Mouse (Mus musculus) midbrain, embryonic 15.5 days (tissue): Measurements from ENCODE around the gene Mark3. TPM values are rescaled to one million over a fixed set of nuclear protein-coding genes. Genes with fewer than 3 reads are reported as not detected.
"Not testable (repeated sequence)": the region's sequence is repeated elsewhere in the genome, so short reads cannot be mapped to it uniquely, and the experiment has no call there.

Source experiments
- ATAC-seq: fragments of 200-750 bp; cut with Nextera tagmentation; replicated peaks from 2 replicates; pipeline ENCODE4 v1.8.0; 2017; ENCODE audit warnings: moderate TSS enrichment
- H3K27ac ChIP-seq: fragments of 300-500 bp; sonication (generic); 2 replicates; pipeline ENCODE4 v1.5.1; 2015; ENCODE audit warnings: mild to moderate bottlenecking, inconsistent platforms
- H3K27me3 ChIP-seq: fragments of 300-500 bp; sonication (generic); replicated peaks from 2 replicates; pipeline ENCODE4 v1.6.1; 2015; ENCODE audit warnings: inconsistent platforms
- H3K36me3 ChIP-seq: fragments of 300-500 bp; sonication (generic); replicated peaks from 2 replicates; pipeline ENCODE4 v1.6.1; 2015; ENCODE audit warnings: inconsistent platforms
- H3K4me1 ChIP-seq: fragments of 300-500 bp; sonication (generic); 2 replicates; pipeline ENCODE4 v1.6.1; 2015; ENCODE audit warnings: inconsistent platforms
- H3K4me2 ChIP-seq: fragments of 300-500 bp; sonication (generic); 2 replicates; pipeline ENCODE4 v1.6.1; 2015; ENCODE audit warnings: inconsistent platforms, mild to moderate bottlenecking, moderate library complexity
- H3K4me3 ChIP-seq: fragments of 300-500 bp; sonication (generic); 2 replicates; pipeline ENCODE4 v1.5.1; 2015; ENCODE audit warnings: mild to moderate bottlenecking, inconsistent platforms
- H3K9ac ChIP-seq: fragments of 300-500 bp; sonication (generic); 2 replicates; pipeline ENCODE4 v1.6.1; 2015; ENCODE audit warnings: mild to moderate bottlenecking, inconsistent platforms
- H3K9me3 ChIP-seq: fragments of 300-500 bp; sonication (generic); 2 replicates; pipeline ENCODE4 v1.6.1; 2016; ENCODE audit warnings: inconsistent platforms
- WGBS: fragments of 180-500 bp; shearing (Covaris S2); methylation state at CpG from one replicate; pipeline ENCODE4 v1.1.7; 2015; ENCODE audit warnings: mixed read lengths; 5-methylcytosine and 5-hydroxymethylcytosine counted together
- polyA plus RNA-seq: library from polyadenylated mRNA; unstranded; fragments of >200 nt; fragmentation: Nextera tagmentation; extraction: Ambion mirVana; gene quantifications from 2 replicates; pipeline ENCODE4 v1.2.1, GENCODE M21; 2015

Mark3 gene
- polyA plus RNA-seq, 1 experiment from 2014 or later: 53.1 TPM

- peak overlapping the region; percentile 85 for H3K4me3 ChIP-seq
- no peaks in the 10 kb centered on the region for H3K27me3 ChIP-seq
- peaks cover 42% of the 10 kb centered on the region for H3K36me3 ChIP-seq
- under 1% methylated on average over 18 of the region's 18 CpGs for WGBS
- peaks cover 32% of the 10 kb centered on the region for H3K4me1 ChIP-seq
- ATAC-seq: no peak
- H3K9ac ChIP-seq: peak overlapping the region; percentile 86
- H3K9me3 ChIP-seq: no peaks in the 10 kb centered on the region
- peak overlapping the region; percentile 97 for H3K27ac ChIP-seq
- H3K4me2 ChIP-seq: peak overlapping the region; percentile 81
Observed at GRCm38 (mm10) chr12:111539041-111539345, 35.3 kb upstream of the Mark3 start.

- no peak overlapping the region for H3K9ac ChIP-seq
- H3K27ac ChIP-seq: no peak overlapping the region
- no peak overlapping the region for H3K4me3 ChIP-seq
- WGBS: 94% methylated on average over 3 of the region's 3 CpGs
- no peak overlapping the region for H3K4me2 ChIP-seq
- H3K36me3 ChIP-seq: peaks cover 43% of the 10 kb centered on the region
- H3K9me3 ChIP-seq: no peaks in the 10 kb centered on the region
- H3K4me1 ChIP-seq: no peaks in the 10 kb centered on the region
- ATAC-seq: no peak
- H3K27me3 ChIP-seq: no peaks in the 10 kb centered on the region
Observed at GRCm38 (mm10) chr12:111547070-111547469, 27.3 kb upstream of the Mark3 start.

- no peak for ATAC-seq
- no peak overlapping the region for H3K9ac ChIP-seq
- H3K4me1 ChIP-seq: no peaks in the 10 kb centered on the region
- H3K4me3 ChIP-seq: no peak overlapping the region
- H3K27ac ChIP-seq: no peak overlapping the region
- H3K9me3 ChIP-seq: no peaks in the 10 kb centered on the region
- H3K4me2 ChIP-seq: no peak overlapping the region
- H3K27me3 ChIP-seq: no peaks in the 10 kb centered on the region
- WGBS: 59% methylated on average over 2 of the region's 2 CpGs
- peaks cover 27% of the 10 kb centered on the region; the same call in 1 of the 2 replicates for H3K36me3 ChIP-seq
Observed at GRCm38 (mm10) chr12:111548555-111549289, 25.6 kb upstream of the Mark3 start.

DNA sequence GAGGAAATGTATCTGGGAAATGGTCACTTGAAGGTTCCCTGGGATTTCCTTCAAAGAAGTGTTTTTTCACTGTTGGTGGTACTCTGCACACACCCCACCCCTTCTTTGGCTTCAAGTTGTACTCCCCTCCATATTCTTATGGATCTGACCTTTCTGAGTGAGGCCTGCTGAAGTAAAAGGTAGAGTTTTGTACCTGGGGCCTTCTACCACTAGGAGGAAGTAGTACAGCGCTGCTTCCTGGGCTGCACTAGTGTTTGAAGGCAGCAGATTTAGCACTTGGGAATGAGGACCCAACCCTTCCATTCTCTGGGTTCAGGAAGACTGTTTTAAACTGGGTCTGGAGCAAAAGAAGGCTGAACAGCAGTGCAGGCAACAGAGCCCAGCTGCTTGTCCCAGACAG is 23.6 kb upstream of the Mark3 start:
- ATAC-seq: no peak
- no peaks in the 10 kb centered on the region for H3K9me3 ChIP-seq
- 44% methylated on average over 1 of the region's 1 CpGs for WGBS

DNA sequence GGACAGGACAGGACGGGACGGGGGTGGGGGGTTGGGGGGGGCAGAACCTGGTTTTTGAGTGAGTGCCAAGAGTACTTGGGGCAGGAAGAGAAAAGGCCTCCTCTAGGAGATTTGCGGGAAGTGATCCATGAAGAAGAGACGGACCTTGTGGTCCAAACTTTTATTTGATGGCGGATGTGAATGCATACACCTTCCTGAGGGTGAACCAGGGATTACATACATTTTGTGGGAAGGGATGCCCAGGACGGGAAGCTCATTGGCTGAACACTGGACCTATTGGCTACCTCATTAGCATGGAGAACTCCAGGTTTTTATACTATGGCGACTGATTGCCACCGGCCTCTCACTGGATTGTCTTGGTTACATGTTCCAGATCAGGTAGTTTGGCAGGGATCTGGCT is 22.0 kb upstream of the Mark3 start:
- WGBS: 75% methylated on average over 8 of the region's 8 CpGs
- Histone ChIP-seq H3K9me3 (no peaks in the 10 kb centered on the region), H3K4me2 (no peak overlapping the region), H3K9ac (no peak overlapping the region), H3K36me3 (peaks cover 6% of the 10 kb centered on the region; the same call in 1 of the 2 replicates), H3K27me3 (no peaks in the 10 kb centered on the region), H3K4me1 (no peaks in the 10 kb centered on the region), H3K4me3 (no peak overlapping the region), H3K27ac (no peak overlapping the region)
- no peak for ATAC-seq

More for the DNA sequence above, 23.6 kb upstream of the Mark3 start:
- Histone ChIP-seq H3K27me3 (no peaks in the 10 kb centered on the region), H3K27ac (no peak overlapping the region), H3K4me1 (no peaks in the 10 kb centered on the region), H3K4me3 (no peak overlapping the region), H3K9ac (no peak overlapping the region), H3K36me3 (peaks cover 15% of the 10 kb centered on the region; the same call in 1 of the 2 replicates), H3K4me2 (no peak overlapping the region)

DNA sequence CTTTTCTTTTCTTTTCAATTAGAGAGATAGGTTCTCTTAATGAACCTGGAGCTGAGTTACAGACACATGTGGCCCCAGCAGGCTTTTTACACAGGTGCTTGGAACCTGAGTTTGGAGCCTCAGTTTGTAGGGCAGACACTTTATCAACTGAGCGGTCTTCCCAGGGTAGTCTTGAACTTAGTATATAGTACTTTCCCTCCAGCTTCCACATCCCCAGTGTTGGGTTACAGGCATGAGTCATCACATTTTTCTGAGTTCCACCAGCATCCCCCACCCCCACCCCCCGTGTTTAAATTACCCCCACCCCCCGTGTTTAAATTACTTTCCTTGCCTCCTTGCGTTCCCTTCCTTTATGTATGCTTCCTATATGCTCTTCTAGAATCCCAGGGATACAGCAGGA is 19.0 kb upstream of the Mark3 start:
- H3K9ac ChIP-seq: no peak overlapping the region

DNA sequence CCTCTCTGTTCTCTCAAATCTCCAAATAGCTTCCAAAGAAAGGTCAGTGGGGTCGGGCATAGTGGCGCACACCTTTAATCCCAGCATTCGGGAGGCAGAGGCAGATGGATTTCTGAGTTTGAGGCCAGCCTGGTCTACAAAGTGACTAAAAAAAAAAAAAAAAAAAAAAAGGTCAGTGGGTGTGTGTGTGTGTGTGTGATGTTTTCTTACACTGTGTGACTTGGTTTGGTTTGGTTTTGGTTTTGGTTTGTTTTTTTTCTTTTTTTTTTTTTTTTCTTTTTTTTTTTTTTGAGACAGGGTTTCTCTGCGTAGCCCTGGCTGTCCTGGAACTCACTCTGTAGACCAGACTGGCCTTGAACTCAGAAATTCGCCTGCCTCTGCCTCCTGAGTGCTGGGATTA is 18.4 kb upstream of the Mark3 start:
- not testable (repeated sequence) for H3K9me3 ChIP-seq, H3K27ac ChIP-seq, H3K4me1 ChIP-seq, H3K4me3 ChIP-seq, H3K36me3 ChIP-seq, H3K27me3 ChIP-seq, H3K9ac ChIP-seq, ATAC-seq, H3K4me2 ChIP-seq
- 84% methylated on average over 5 of the region's 5 CpGs for WGBS

More for the DNA sequence above, 19.0 kb upstream of the Mark3 start:
- Histone ChIP-seq H3K4me1 (no peaks in the 10 kb centered on the region), H3K4me2 (no peak overlapping the region), H3K36me3 (no peaks in the 10 kb centered on the region), H3K27me3 (no peaks in the 10 kb centered on the region), H3K9me3 (no peaks in the 10 kb centered on the region), H3K27ac (no peak overlapping the region), H3K4me3 (no peak overlapping the region)
- no peak for ATAC-seq
- WGBS: 68% methylated on average over 4 of the region's 4 CpGs

DNA sequence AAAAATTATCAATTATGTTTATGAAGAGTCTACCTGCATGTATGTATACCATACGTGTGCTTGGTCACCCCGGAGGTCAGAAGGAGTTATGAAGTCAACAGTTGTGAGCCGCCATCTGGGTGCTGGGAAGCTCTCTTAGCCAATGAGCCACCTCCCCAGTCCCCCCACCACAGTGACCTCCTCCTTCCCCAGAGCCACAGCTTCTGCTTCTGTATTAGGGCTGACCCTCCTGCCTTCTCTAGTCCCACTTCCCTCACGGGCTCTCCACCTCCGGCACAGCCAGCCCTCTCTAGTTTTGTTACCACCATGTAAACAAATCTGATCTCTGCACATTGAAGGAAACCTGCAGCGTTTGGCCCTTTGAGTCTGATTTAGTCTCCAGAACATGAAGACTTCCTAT is 16.8 kb upstream of the Mark3 start:
- WGBS: 71% methylated on average over 6 of the region's 6 CpGs

GRCm38 (mm10) chr12:111558655-111559054 is 15.7 kb upstream of the Mark3 start:
- Histone ChIP-seq H3K27ac (no peak overlapping the region), H3K9me3 (no peaks in the 10 kb centered on the region), H3K4me1 (no peaks in the 10 kb centered on the region), H3K9ac (no peak overlapping the region), H3K4me3 (no peak overlapping the region), H3K36me3 (no peaks in the 10 kb centered on the region), H3K4me2 (no peak overlapping the region), H3K27me3 (no peaks in the 10 kb centered on the region)
- 73% methylated on average over 2 of the region's 2 CpGs for WGBS
- ATAC-seq: no peak

More for the DNA sequence above, 16.8 kb upstream of the Mark3 start:
- no peaks in the 10 kb centered on the region for H3K36me3 ChIP-seq
- H3K9ac ChIP-seq: no peak overlapping the region
- no peaks in the 10 kb centered on the region for H3K4me1 ChIP-seq
- H3K9me3 ChIP-seq: no peaks in the 10 kb centered on the region
- no peak overlapping the region for H3K27ac ChIP-seq
- H3K27me3 ChIP-seq: no peaks in the 10 kb centered on the region
- H3K4me2 ChIP-seq: no peak overlapping the region
- ATAC-seq: no peak
- H3K4me3 ChIP-seq: no peak overlapping the region

- H3K27ac ChIP-seq: no peak overlapping the region
Observed at GRCm38 (mm10) chr12:111559647-111560258, 14.6 kb upstream of the Mark3 start.

DNA sequence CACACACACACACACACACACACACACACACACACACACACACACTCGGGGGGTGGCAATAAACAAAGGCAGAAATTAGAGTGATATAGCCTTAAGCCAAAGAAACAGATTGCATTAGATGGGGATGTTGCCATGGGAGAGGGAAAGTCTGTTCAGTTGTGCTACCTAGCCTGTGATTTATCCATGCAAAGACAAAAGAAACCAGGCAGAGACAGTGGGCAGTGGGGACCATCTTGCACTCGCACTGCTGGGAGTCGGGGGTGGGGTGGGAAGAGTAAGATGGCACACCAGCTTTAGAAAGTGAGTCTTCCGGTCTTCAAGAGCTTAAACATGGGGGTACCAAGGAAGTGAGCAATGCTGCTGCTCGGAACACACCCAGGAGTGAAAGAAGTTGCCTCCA is 14.0 kb upstream of the Mark3 start:
- H3K9ac ChIP-seq: no peak overlapping the region
- 71% methylated on average over 5 of the region's 5 CpGs for WGBS
- H3K27ac ChIP-seq: no peak overlapping the region

More at GRCm38 (mm10) chr12:111559647-111560258, 14.6 kb upstream of the Mark3 start:
- H3K27me3 ChIP-seq: no peaks in the 10 kb centered on the region
- WGBS: 71% methylated on average over 18 of the region's 18 CpGs
- no peak overlapping the region for H3K4me3 ChIP-seq
- H3K4me1 ChIP-seq: no peaks in the 10 kb centered on the region
- ATAC-seq: no peak
- no peaks in the 10 kb centered on the region for H3K9me3 ChIP-seq
- H3K9ac ChIP-seq: no peak overlapping the region
- no peaks in the 10 kb centered on the region for H3K36me3 ChIP-seq
- H3K4me2 ChIP-seq: peak overlapping the region; percentile 13; the same call in 1 of the 2 replicates

DNA sequence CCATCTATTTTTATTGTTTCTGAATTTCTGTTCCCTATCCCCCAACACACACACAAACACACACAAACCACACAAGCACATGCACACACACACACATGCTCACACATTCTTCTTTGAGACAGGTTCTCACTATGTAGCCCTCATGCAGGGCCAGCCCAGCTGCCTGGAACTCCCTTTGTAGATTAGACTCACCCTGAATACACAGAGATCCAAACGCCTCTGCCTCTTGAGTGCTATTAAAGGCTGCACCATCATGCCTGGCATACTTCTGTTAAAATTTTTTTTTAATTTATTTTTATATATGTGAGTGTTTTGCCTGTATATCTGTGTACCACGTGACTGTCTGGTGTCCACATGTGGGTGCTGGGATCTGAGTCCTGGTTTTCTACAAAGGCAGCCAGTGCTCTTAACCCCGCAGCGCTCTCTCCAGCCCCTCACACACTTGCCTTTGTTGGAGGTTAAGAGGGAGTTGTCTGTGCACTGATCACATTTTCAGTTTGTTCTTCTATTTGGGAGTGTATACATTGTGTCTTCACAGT is 12.0 kb upstream of the Mark3 start:
- no peak overlapping the region for H3K4me2 ChIP-seq
- no peaks in the 10 kb centered on the region for H3K4me1 ChIP-seq
- no peak overlapping the region for H3K4me3 ChIP-seq
- 41% methylated on average over 4 of the region's 4 CpGs for WGBS
- no peaks in the 10 kb centered on the region for H3K9me3 ChIP-seq
- ATAC-seq: no peak
- H3K36me3 ChIP-seq: no peaks in the 10 kb centered on the region
- no peak overlapping the region for H3K9ac ChIP-seq
- H3K27ac ChIP-seq: no peak overlapping the region
- H3K27me3 ChIP-seq: no peaks in the 10 kb centered on the region

More for the DNA sequence above, 14.0 kb upstream of the Mark3 start:
- H3K4me3 ChIP-seq: no peak overlapping the region
- no peak overlapping the region for H3K4me2 ChIP-seq
- no peaks in the 10 kb centered on the region for H3K36me3 ChIP-seq
- no peak for ATAC-seq
- H3K4me1 ChIP-seq: no peaks in the 10 kb centered on the region
- no peaks in the 10 kb centered on the region for H3K27me3 ChIP-seq
- H3K9me3 ChIP-seq: no peaks in the 10 kb centered on the region
